Mouse (Mus musculus) megakaryocyte, embryonic 14.5 days (primary cell): Measurements from ENCODE around the gene Cnpy4. TPM values are rescaled to one million over a fixed set of nuclear protein-coding genes. Genes with fewer than 3 reads are reported as not detected.

Experiments
- H3K27me3 ChIP-seq: replicated peaks from 2 replicates; pipeline ENCODE3; 2012; ENCODE audit warnings: inconsistent platforms
- H3K36me3 ChIP-seq: replicated peaks from 2 replicates; pipeline ENCODE3; 2012; ENCODE audit warnings: low read length, inconsistent platforms, mixed read lengths
- H3K4me1 ChIP-seq: 2 replicates; pipeline ENCODE4 v1.6.1; 2012; ENCODE audit warnings: inconsistent platforms
- H3K4me3 ChIP-seq: replicated peaks from 2 replicates; pipeline ENCODE3; 2012; ENCODE audit warnings: moderate library complexity, mild to moderate bottlenecking, inconsistent platforms
- H3K9me3 ChIP-seq: 2 replicates; pipeline ENCODE4 v1.6.1; 2012; ENCODE audit warnings: inconsistent platforms
- FLI1 ChIP-seq: IDR thresholded peaks from 2 replicates; pipeline ENCODE4 v1.6.1; 2012; ENCODE audit warnings: low read length, inconsistent platforms, mixed read lengths
- GATA1 ChIP-seq: IDR thresholded peaks from 3 replicates; pipeline ENCODE4 v1.6.1; 2012; ENCODE audit warnings: mixed read lengths, low read length, inconsistent platforms, borderline replicate concordance
- polyA plus RNA-seq: library from polyadenylated mRNA; stranded (reverse); fragments of >175 nt; gene quantifications from 2 replicates; pipeline ENCODE4 v1.2.3, GENCODE M21; 2012; ENCODE audit warnings: low replicate concordance; ENCODE audit not compliant: insufficient read depth

Gene Cnpy4
- 1.8 and 2.1 TPM in 2 replicates for polyA plus RNA-seq

DNA sequence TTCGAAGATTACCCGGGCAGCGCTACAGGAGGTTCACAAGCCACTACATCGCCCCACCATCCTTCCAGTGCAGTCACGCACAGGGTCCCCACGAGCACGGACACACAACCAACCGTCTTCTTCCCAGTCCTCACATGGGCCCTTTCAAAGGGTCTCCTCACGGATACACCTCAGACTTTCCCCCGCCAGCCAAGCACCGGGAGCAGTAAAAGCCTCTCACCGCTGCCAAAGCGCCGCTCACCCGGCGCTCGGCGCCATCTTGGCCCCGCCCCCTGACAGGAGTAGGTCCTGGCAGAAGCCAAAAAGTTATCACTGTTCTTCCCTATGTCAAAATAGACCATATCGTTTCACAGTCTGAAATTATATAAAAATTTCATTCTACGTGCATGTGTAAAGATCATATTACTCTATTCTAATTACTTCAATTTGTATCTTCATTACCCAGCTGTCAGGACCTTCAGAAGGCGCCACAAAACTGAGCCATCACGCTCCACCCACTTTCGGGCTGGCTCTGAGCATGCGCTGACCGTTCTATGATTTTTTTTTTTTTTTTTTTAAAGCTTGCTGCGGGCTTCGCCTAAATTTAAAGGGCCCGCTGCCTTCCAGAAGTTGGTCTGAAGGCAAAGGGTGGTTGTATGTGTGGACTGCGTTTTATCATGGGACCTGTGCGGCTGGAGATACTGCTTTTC is at the start of gene Cnpy4, which contains the start of gene Taf6:
Gene Cnpy4 (plus strand): TSS at position 536 of the 689 bp plus-strand sequence.
Gene Taf6 (minus strand): TSS at position 502 of the 689 bp plus-strand sequence.
- H3K27me3 ChIP-seq: no peaks in the 10 kb centered on the region
- H3K4me1 ChIP-seq: peaks cover 24% of the 10 kb centered on the region
- H3K4me3 ChIP-seq: peak within 1 kb of the TSS; percentile 99
- no peaks in the 10 kb centered on the region for H3K9me3 ChIP-seq
- H3K36me3 ChIP-seq: peaks cover 50% of the 10 kb centered on the region
- no peak for TF ChIP-seq GATA1
- TF ChIP-seq FLI1: no peak

- no peak for TF ChIP-seq GATA1
- TF ChIP-seq FLI1: no peak
- Histone ChIP-seq H3K27me3 (no peaks in the 10 kb centered on the region), H3K4me3 (no peak overlapping the region), H3K36me3 (peaks cover 21% of the 10 kb centered on the region), H3K9me3 (no peaks in the 10 kb centered on the region), H3K4me1 (peaks cover 23% of the 10 kb centered on the region)
These were observed 49.2 kb upstream of the Cnpy4 start for GRCm38 (mm10) chr5:138137935-138138549.

DNA sequence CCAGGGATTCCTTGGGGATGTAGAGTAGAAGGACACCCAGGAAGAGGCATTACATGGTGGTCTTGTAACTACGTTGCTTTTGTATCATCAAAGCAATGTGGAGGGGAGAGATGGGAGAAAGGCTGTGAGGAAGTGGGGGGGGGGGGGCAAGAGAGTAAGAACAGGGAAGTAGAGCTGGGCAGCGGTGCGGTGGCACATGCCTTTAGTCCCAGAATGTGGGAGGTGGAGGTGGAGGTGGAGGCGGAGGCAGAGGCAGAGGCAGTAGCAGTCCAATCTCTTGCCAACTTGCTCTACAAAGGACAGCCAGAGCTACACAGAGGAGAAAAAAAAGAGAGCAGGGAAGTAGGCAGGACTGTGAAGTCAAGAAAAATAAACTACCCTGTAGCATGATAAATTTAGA is 48.7 kb upstream of the Cnpy4 start:
- TF ChIP-seq FLI1 (no peak), GATA1 (no peak)
- Histone ChIP-seq H3K4me1 (peaks cover 23% of the 10 kb centered on the region), H3K4me3 (no peak overlapping the region), H3K9me3 (no peaks in the 10 kb centered on the region), H3K27me3 (no peaks in the 10 kb centered on the region), H3K36me3 (peaks cover 20% of the 10 kb centered on the region)

- Histone ChIP-seq H3K4me3 (peak overlapping the region; percentile 96), H3K4me1 (peaks cover 31% of the 10 kb centered on the region), H3K36me3 (peaks cover 32% of the 10 kb centered on the region), H3K9me3 (no peaks in the 10 kb centered on the region), H3K27me3 (no peaks in the 10 kb centered on the region)
- TF ChIP-seq GATA1 (no peak), FLI1 (no peak)
These were observed 32.9 kb upstream of the Cnpy4 start for GRCm38 (mm10) chr5:138154390-138154789.

GRCm38 (mm10) chr5:138155443-138155976 is 31.8 kb upstream of the Cnpy4 start, which contains the start of gene Zfp113:
Gene Zfp113, minus strand, starts transcription at chr5:138155744.
- Histone ChIP-seq H3K4me3 (peak within 1 kb of the TSS; percentile 96), H3K4me1 (peaks cover 35% of the 10 kb centered on the region), H3K27me3 (no peaks in the 10 kb centered on the region), H3K9me3 (no peaks in the 10 kb centered on the region), H3K36me3 (peaks cover 26% of the 10 kb centered on the region)
- TF ChIP-seq GATA1: no peak
- peak; percentile 58; the same call in 1 of the 2 replicates for TF ChIP-seq FLI1

DNA sequence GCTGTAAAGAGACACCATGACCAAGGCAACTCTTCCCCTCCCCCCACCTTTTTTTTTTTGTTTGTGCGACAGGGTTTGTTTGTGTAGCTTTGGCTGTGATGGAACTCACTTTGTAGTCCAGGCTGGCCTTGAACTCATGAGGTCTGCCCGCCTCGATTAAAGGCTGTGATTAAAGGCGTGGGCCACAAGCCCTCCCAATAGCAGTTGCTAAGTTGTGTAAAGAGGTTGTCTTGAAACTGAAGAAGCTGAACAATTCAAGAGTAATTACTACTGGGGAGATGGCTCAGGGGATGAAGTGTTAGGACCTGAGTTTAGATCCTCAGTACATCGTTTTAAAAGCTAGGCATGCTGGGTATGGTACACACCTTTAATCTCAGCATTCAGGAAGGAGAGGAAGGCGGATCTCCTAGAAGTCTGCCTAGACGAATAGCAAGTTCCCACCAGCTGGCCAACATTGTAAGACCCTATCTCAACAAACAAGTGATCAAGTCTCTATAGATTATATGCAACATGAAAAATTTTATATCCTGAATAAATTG is 27.0 kb upstream of the Cnpy4 start:
- Histone ChIP-seq H3K9me3 (no peaks in the 10 kb centered on the region), H3K4me1 (peaks cover 43% of the 10 kb centered on the region), H3K4me3 (peak overlapping the region; percentile 98), H3K36me3 (peaks cover 34% of the 10 kb centered on the region), H3K27me3 (no peaks in the 10 kb centered on the region)
- no peak for TF ChIP-seq GATA1
- TF ChIP-seq FLI1: no peak

DNA sequence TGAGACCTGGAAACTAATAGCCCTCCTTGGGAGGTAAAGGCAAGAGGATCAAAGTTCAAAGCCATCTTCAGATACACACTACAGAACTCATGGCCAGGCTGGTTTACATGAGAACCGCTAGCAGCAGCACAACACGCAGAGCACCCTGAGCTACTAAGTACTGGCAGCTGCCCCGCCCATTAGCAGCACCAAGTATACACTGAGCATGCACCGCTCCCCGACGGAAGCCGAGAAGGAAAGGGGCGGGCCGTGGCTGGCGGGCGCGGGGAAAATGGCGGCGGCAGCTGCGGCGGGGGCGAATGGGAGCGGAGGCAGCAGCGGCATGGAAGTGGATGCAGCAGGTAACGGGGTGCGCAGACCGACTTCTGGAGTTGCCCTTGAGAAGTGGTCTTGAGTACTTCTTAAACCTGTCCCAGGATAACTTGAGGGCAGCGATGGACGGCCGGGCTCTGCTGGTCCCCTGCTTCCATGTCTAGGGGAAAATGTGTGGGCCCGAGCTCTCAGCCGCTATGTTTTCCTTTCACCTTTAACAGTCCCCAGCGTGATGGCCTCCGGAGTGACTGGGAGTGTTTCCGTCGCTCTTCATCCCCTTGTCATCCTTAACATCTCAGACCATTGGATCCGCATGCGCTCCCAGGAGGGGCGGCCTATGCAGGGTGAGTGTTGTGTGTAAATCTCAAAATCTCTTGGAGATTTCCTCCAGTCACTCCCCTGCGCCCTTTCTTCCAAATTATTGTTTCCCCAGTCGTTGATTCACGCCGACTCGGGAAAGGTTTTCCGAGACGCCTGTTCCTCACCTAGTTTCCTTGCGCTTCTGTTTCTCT is 26.2 kb upstream of the Cnpy4 start, which contains the start of gene Cops6:
Gene Cops6 (plus strand): TSS at position 230 of the 824 bp plus-strand sequence.
- peak within 1 kb of the TSS; percentile 98 for H3K4me3 ChIP-seq
- H3K9me3 ChIP-seq: no peaks in the 10 kb centered on the region
- H3K4me1 ChIP-seq: peaks cover 45% of the 10 kb centered on the region
- H3K27me3 ChIP-seq: no peaks in the 10 kb centered on the region
- TF ChIP-seq GATA1 (no peak), FLI1 (no peak)
- H3K36me3 ChIP-seq: peaks cover 41% of the 10 kb centered on the region

DNA sequence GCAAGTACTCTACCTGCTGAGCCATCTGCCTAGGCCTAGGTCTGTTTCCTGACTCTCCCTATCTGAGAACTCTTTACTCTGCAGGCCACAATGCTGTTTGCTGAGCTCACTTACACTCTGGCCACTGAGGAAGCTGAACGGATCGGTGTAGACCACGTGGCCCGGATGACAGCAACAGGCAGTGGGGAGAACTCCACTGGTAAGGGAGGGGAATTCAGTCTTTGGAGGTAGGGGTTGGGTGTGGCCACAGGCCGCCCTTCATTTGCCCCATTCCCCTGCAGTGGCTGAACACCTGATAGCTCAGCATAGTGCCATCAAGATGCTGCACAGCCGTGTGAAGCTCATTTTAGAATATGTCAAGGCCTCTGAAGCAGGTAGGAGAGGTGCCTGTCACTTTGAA is 24.2 kb upstream of the Cnpy4 start:
- peaks cover 61% of the 10 kb centered on the region for H3K36me3 ChIP-seq
- H3K9me3 ChIP-seq: no peaks in the 10 kb centered on the region

GRCm38 (mm10) chr5:138163610-138164009 is 23.7 kb upstream of the Cnpy4 start:
- peaks cover 67% of the 10 kb centered on the region for H3K36me3 ChIP-seq
- TF ChIP-seq FLI1: no peak
- TF ChIP-seq GATA1: no peak
- H3K9me3 ChIP-seq: no peaks in the 10 kb centered on the region
- H3K27me3 ChIP-seq: no peaks in the 10 kb centered on the region
- H3K4me3 ChIP-seq: no peak overlapping the region
- peaks cover 53% of the 10 kb centered on the region for H3K4me1 ChIP-seq

More for the DNA sequence above, 24.2 kb upstream of the Cnpy4 start:
- peaks cover 53% of the 10 kb centered on the region for H3K4me1 ChIP-seq
- H3K27me3 ChIP-seq: no peaks in the 10 kb centered on the region
- H3K4me3 ChIP-seq: peak overlapping the region; percentile 38
- TF ChIP-seq GATA1: no peak
- TF ChIP-seq FLI1: no peak

DNA sequence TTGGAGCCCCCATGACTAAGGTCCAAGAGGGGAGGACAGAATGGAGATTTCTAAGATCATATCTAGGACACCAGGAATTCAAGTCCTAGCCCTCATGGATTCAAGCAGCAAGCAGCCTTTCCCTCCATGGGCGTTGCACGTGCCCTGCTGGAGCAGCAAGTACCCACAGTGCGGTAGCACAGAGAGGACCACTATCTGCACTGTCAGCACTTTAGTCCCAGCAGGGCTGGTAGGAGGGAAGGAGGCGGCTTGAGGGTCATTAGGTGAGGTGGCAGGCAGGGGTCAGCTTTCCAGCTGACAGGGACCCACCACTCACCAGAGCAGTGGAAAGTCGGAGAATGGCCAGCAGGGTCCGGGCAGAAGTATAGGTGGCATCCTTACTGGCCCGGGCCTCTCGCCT is 21.7 kb upstream of the Cnpy4 start:
- Histone ChIP-seq H3K9me3 (no peaks in the 10 kb centered on the region), H3K4me3 (no peak overlapping the region), H3K4me1 (peaks cover 59% of the 10 kb centered on the region), H3K27me3 (no peaks in the 10 kb centered on the region), H3K36me3 (peaks cover 80% of the 10 kb centered on the region)
- TF ChIP-seq GATA1 (no peak), FLI1 (no peak)
